Mouse (Mus musculus) embryo, embryonic 10.5 days (tissue): ENCODE results near the gene Vamp1.

ENCODE experiments used
- DNase-seq: peaks from one replicate; pipeline ENCODE4 v3.0.0-alpha.2; 2015; ENCODE audit warnings: low spot score

The Vamp1 gene

GRCm38 (mm10) chr6:125215148-125215954, at the start of gene Vamp1:
Vamp1 (plus strand) TSS chr6:125215551.
- peak; percentile 99 for DNase-seq

GRCm38 (mm10) chr6:125166051-125166751, 49.1 kb upstream of the Vamp1 start, which contains the start of gene Gapdh:
Gapdh (minus strand) TSS chr6:125166467.
- peak; percentile 86 for DNase-seq

- peak; percentile 62 for DNase-seq
These were observed 48.3 kb upstream of the Vamp1 start for GRCm38 (mm10) chr6:125166861-125167650.

- no peak for DNase-seq
These were observed 47.3 kb upstream of the Vamp1 start for GRCm38 (mm10) chr6:125168086-125168485.

- DNase-seq: no peak
These were observed 45.2 kb upstream of the Vamp1 start for GRCm38 (mm10) chr6:125170194-125170593.

GRCm38 (mm10) chr6:125172474-125172873, 42.9 kb upstream of the Vamp1 start:
- no peak for DNase-seq

- no peak for DNase-seq
These were observed 42.1 kb upstream of the Vamp1 start for GRCm38 (mm10) chr6:125173256-125173655.

GRCm38 (mm10) chr6:125175469-125175868, 39.9 kb upstream of the Vamp1 start:
- DNase-seq: no peak

GRCm38 (mm10) chr6:125179601-125180000, 35.8 kb upstream of the Vamp1 start:
- DNase-seq: no peak

GRCm38 (mm10) chr6:125182133-125182532, 33.2 kb upstream of the Vamp1 start:
- no peak for DNase-seq

GRCm38 (mm10) chr6:125186203-125186602, 29.1 kb upstream of the Vamp1 start:
- no peak for DNase-seq

- DNase-seq: peak; percentile 50
These were observed 24.5 kb upstream of the Vamp1 start for GRCm38 (mm10) chr6:125190816-125191215.

GRCm38 (mm10) chr6:125191332-125192015, 23.9 kb upstream of the Vamp1 start, which contains the start of the genes Ncapd2 and Mrpl51:
Ncapd2 (minus strand) TSS chr6:125191701.
Mrpl51 (plus strand) TSS chr6:125191801.
- DNase-seq: peak; percentile 98

GRCm38 (mm10) chr6:125192016-125192714, 23.2 kb upstream of the Vamp1 start:
- peak; percentile 98 for DNase-seq

- DNase-seq: peak; percentile 9
These were observed 22.5 kb upstream of the Vamp1 start for GRCm38 (mm10) chr6:125192841-125193240.

GRCm38 (mm10) chr6:125193390-125193789, 22.0 kb upstream of the Vamp1 start:
- no peak for DNase-seq

GRCm38 (mm10) chr6:125195541-125196075, 19.7 kb upstream of the Vamp1 start:
- no peak for DNase-seq

GRCm38 (mm10) chr6:125196301-125196700, 19.1 kb upstream of the Vamp1 start:
- DNase-seq: peak; percentile 14

GRCm38 (mm10) chr6:125197166-125197565, 18.2 kb upstream of the Vamp1 start:
- DNase-seq: no peak

GRCm38 (mm10) chr6:125210436-125210835, 4.9 kb upstream of the Vamp1 start:
- DNase-seq: no peak

GRCm38 (mm10) chr6:125212621-125213020, 2.7 kb upstream of the Vamp1 start:
- DNase-seq: no peak
